In genomic region chr2:23102266-23102665, GRCm38 (mm10) we compare ENCODE assay signal across 14 mouse cellular contexts.
"Had no signal": no experiment of that assay in that cellular context is flagged by ENCODE, and none has a peak within 500 bp of the region (broad histone marks: within the 10 kb centered on the region; RNA-seq: fewer than 3 reads in every experiment).

No protein-coding gene starts in this region.

- ATAC-seq: liver, postnatal 0 days; lung, postnatal 0 days; midbrain, embryonic 16.5 days had no signal

- DNase-seq: liver, embryonic 13.5 days; liver, postnatal 0 days; lung, adult 2 months; lung, postnatal 14 days; lung, postnatal 4 days; midbrain, embryonic 14.5 days; retina, postnatal 1 day; right cerebral cortex, adult 18-20 months; spleen, adult 18-20 months; thymus, adult 18-20 months; thymus, postnatal 14 days; thymus, postnatal 36 days had no signal
